Mouse (Mus musculus) midbrain, embryonic 14.5 days (tissue): ENCODE measurements around the gene Syngr4. TPM values are rescaled to one million over a fixed set of nuclear protein-coding genes. Genes with fewer than 3 reads are reported as not detected.
"Not testable (repeated sequence)": the region's sequence is repeated elsewhere in the genome, so short reads cannot be mapped to it uniquely, and the experiment has no call there.

ENCODE experiments used
- ATAC-seq: fragments of 200-750 bp; cut with Nextera tagmentation; 2 replicates; pipeline ENCODE4 v1.8.0; 2017; ENCODE audit warnings: moderate number of reproducible peaks, moderate library complexity; ENCODE audit not compliant: low FRiP score, low TSS enrichment
- DNase-seq: peaks from one replicate; pipeline ENCODE4 v3.0.0-alpha.2; 2015
- H3K27ac ChIP-seq: fragments of 300-500 bp; sonication (generic); replicated peaks from 2 replicates; pipeline ENCODE4 v1.5.1; 2014; ENCODE audit warnings: mild to moderate bottlenecking, low read depth, low read length, moderate library complexity
- H3K27me3 ChIP-seq: fragments of 300-500 bp; sonication (generic); 2 replicates; pipeline ENCODE4 v1.6.1; 2014; ENCODE audit warnings: low read length, control low read depth, mixed read lengths; ENCODE audit not compliant: control insufficient read depth, insufficient read depth
- H3K36me3 ChIP-seq: fragments of 300-500 bp; sonication (generic); 2 replicates; pipeline ENCODE4 v1.6.1; 2014; ENCODE audit warnings: low read length, control low read depth; ENCODE audit not compliant: control insufficient read depth, insufficient read depth
- H3K4me1 ChIP-seq: fragments of 300-500 bp; sonication (generic); 2 replicates; pipeline ENCODE4 v1.6.1; 2014; ENCODE audit warnings: mild to moderate bottlenecking, antibody characterized with exemption, low read length, control low read depth; ENCODE audit not compliant: control insufficient read depth, insufficient read depth
- H3K4me2 ChIP-seq: fragments of 300-500 bp; sonication (generic); 2 replicates; pipeline ENCODE4 v1.6.1; 2014; ENCODE audit warnings: mild to moderate bottlenecking, low read length, moderate library complexity
- H3K4me3 ChIP-seq: fragments of 300-500 bp; sonication (generic); replicated peaks from 2 replicates; pipeline ENCODE4 v1.5.1; 2014; ENCODE audit warnings: low read depth, low read length
- H3K9ac ChIP-seq: fragments of 300-500 bp; sonication (generic); replicated peaks from 2 replicates; pipeline ENCODE4 v1.6.1; 2014; ENCODE audit warnings: mild to moderate bottlenecking, low read length, moderate library complexity
- H3K9me3 ChIP-seq: fragments of 300-500 bp; sonication (generic); 2 replicates; pipeline ENCODE4 v1.6.1; 2016; ENCODE audit warnings: low read length, control low read depth, mixed read lengths; ENCODE audit not compliant: control insufficient read depth
- WGBS: fragments of 180-500 bp; shearing (Covaris S2); extraction: QIAGEN DNeasy Blood & Tissue Kit; methylation state at CpG from one replicate; pipeline ENCODE4 v1.1.7; 2014; 5-methylcytosine and 5-hydroxymethylcytosine counted together
- polyA plus RNA-seq: library from polyadenylated mRNA; unstranded; fragments of >200 nt; fragmentation: Nextera tagmentation; extraction: Ambion mirVana; gene quantifications from 2 replicates; pipeline ENCODE4 v1.2.1, GENCODE M21; 2014

The Syngr4 gene
- not detected in 2 replicates for polyA plus RNA-seq

DNA sequence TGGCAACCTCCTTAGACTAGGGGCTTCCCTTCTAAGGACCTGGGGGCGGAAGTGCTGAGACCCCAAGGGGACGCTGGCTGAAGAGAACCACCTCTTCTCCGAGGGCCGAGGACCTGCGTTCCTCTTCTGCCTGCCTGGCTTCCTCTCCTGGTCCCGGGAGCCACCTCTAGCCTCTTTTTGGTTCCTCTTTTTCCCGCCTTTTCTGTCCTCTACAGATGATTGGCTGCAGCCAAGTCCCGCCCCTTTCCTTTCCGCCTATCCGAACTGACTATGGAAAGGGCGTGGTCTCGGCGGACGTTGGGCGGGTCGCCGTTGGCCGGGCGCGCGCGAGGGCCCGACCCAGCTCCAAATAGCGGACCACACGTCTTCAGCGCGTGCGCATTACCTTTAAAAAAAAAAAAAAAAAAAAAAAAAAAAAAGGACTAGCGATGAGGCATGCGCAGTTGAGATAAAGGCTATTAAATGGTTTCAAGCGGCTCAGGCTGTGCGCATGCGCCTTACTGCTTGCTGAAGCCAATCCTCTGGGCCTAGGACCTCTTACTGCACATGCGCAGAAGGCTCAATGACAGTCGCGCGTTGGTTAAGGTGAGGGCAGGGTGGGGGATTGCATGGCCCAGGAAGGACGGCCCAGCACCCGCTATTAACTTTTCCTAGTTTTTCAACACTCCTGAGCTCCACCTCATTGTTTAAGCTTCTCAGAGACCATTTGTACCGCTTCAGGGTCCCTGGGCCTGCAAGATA lies at the start of gene Syngr4, which contains the start of gene Tmem143:
Syngr4 (minus strand) TSS at position 198 of the 741 bp plus-strand sequence.
Tmem143 (plus strand) TSS at position 425 of the 741 bp plus-strand sequence.
- Histone ChIP-seq H3K4me3 (peak within 1 kb of the TSS; percentile 49), H3K9me3 (no peaks in the 10 kb centered on the region), H3K4me2 (peak within 1 kb of the TSS; percentile 81), H3K4me1 (peaks cover 8% of the 10 kb centered on the region), H3K36me3 (no peaks in the 10 kb centered on the region), H3K27me3 (no peaks in the 10 kb centered on the region), H3K9ac (peak within 1 kb of the TSS; percentile 65), H3K27ac (peak within 1 kb of the TSS; percentile 65)
- under 1% methylated on average over 40 of the region's 40 CpGs for WGBS
- DNase-seq (peak; percentile 100), ATAC-seq (peak; percentile 93)

DNA sequence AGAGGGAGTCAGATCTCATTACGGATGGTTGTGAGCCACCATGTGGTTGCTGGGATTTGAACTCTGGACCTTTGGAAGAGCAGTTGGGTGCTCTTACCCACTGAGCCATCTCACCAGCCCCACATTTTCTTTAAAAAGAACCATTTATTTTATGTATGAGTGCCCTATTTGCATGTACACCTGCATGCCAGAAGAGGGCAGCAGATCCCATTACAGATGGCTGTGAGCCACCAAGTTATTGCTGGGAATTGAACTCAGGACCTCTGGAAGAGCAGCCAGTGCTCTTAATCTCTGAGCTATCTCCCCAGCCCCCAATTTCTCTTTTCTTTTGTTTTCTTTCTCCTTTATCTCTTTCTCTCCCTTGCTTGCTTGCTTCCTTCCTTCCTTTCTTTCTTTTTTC lies 46.8 kb upstream of the Syngr4 start:
- H3K36me3 ChIP-seq, H3K9me3 ChIP-seq, H3K4me3 ChIP-seq, ATAC-seq, H3K9ac ChIP-seq, H3K4me2 ChIP-seq, H3K4me1 ChIP-seq, H3K27me3 ChIP-seq, DNase-seq, H3K27ac ChIP-seq: not testable (repeated sequence)
- WGBS = 82% methylated on average over 1 of the region's 1 CpGs

DNA sequence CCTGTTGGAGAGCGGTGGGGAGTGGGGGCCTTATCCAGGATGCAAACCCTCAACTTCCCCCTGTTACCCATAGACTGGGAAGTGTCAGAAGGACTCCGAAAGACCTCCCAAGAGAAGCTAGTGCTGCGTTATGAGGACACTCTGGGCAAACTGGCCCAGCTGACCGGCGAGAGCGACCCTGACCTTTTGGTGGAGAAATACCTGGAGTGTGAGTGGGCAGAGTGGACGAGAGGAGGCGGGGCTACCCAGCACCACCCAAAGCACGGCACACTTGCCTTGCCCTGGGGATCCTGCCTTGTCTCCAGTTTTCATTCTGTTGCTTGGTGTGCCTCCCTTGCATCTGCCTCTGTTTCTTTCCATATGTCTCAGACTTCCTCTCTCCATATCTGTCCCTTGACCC lies 45.5 kb upstream of the Syngr4 start:
- H3K27ac ChIP-seq = no peak overlapping the region
- no peaks in the 10 kb centered on the region for H3K4me1 ChIP-seq
- H3K36me3 ChIP-seq = no peaks in the 10 kb centered on the region
- H3K4me2 ChIP-seq = no peak overlapping the region
- no peaks in the 10 kb centered on the region for H3K27me3 ChIP-seq
- no peak overlapping the region for H3K4me3 ChIP-seq
- DNase-seq = no peak
- H3K9me3 ChIP-seq = no peaks in the 10 kb centered on the region
- no peak for ATAC-seq
- H3K9ac ChIP-seq = no peak overlapping the region
- 93% methylated on average over 9 of the region's 9 CpGs for WGBS

DNA sequence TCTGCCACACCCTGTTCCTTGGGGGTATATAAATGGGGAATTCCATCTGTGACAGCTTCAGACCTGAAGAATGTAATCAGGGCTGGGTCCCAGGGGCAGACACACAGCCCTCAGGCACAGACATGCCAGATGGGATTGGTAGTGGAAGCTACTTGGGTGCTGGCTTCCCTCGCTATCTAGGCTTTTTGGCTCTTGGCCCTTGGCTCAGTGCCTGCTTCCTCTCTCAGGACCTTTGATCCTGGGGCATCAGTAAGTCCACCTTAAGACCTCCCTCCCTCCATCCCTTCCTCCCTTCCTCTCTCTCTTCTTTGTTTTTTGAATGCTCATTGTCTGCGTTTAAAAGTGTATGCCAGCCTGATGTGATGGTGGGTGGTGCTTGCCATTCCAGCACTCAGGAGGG lies 43.3 kb upstream of the Syngr4 start:
- DNase-seq (no peak), ATAC-seq (no peak)
- Histone ChIP-seq H3K4me1 (no peaks in the 10 kb centered on the region), H3K9ac (no peak overlapping the region), H3K9me3 (no peaks in the 10 kb centered on the region), H3K27ac (no peak overlapping the region), H3K27me3 (no peaks in the 10 kb centered on the region), H3K36me3 (no peaks in the 10 kb centered on the region), H3K4me2 (no peak overlapping the region), H3K4me3 (no peak overlapping the region)
- 56% methylated on average over 2 of the region's 2 CpGs for WGBS

DNA sequence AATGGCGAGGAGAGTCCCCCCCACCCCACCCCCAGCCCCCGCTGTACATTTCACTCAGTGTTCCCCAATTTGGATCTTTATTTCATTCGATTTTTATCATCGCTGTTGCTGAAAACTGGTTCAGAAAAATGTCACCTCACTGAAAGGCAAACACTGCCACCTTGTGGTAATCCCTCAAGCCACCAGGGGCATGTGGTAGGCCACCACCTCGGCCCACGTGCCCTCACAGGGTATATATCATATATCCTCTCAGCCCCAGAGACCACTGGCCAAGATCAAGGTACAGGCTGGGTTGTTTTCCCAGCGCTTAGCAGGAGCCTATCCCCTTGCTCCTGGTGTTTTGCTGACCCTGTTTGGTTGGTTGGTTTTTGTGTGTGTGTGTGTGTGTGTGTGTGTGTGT lies 38.6 kb upstream of the Syngr4 start:
- Histone ChIP-seq H3K27me3 (no peaks in the 10 kb centered on the region), H3K4me1 (no peaks in the 10 kb centered on the region), H3K4me3 (no peak overlapping the region), H3K9me3 (no peaks in the 10 kb centered on the region), H3K4me2 (no peak overlapping the region), H3K27ac (no peak overlapping the region), H3K36me3 (no peaks in the 10 kb centered on the region), H3K9ac (no peak overlapping the region)
- DNase-seq (peak; percentile 83), ATAC-seq (no peak)
- 28% methylated on average over 7 of the region's 7 CpGs for WGBS

DNA sequence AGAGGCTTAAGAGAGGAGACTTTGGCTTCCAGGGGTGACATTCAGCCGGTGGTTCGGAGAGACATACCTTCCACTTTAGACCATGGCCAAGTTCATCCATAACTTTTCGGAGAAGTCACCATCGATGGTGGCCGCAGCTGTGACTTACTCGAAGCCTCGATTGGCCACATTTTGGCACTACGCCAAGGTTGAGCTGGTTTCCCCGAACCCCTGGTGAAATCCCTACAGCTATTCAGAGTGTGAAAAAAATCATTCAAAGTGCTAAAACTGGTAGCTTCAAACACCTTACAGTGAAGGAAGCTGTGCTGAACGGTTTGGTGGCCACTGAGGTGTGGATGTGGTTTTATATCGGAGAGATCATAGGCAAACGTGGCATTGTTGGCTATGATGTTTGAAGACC lies 37.3 kb upstream of the Syngr4 start:
- not testable (repeated sequence) for ATAC-seq, H3K4me1 ChIP-seq, DNase-seq, H3K4me3 ChIP-seq, H3K9me3 ChIP-seq, H3K36me3 ChIP-seq, H3K4me2 ChIP-seq, H3K9ac ChIP-seq, H3K27me3 ChIP-seq, H3K27ac ChIP-seq
- WGBS = 93% methylated on average over 12 of the region's 12 CpGs

DNA sequence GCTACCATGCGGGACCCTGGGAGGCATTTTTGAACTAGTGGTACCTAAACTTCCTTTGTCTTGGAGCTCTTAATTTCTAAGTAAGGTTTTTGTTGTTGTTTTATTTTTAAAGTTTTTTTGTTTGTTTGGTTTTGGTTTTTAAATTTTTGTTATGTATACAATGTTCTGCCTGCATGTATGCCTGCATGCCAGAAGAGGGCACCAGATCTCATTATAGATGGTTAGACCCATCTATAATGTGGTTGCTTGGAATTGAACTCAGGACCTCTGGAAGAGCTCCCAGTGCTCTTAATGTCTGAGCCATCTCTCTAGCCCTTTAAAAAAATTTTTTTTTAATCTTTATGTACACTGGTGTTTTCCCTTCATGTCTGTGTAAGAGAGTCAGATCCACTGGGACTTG lies 33.2 kb upstream of the Syngr4 start:
- H3K36me3 ChIP-seq = no peaks in the 10 kb centered on the region
- H3K4me3 ChIP-seq = no peak overlapping the region
- H3K4me2 ChIP-seq = no peak overlapping the region
- H3K4me1 ChIP-seq = no peaks in the 10 kb centered on the region
- DNase-seq (no peak), ATAC-seq (no peak)
- no peak overlapping the region for H3K27ac ChIP-seq
- no peak overlapping the region for H3K9ac ChIP-seq
- H3K27me3 ChIP-seq = no peaks in the 10 kb centered on the region
- H3K9me3 ChIP-seq = no peaks in the 10 kb centered on the region
- 87% methylated on average over 1 of the region's 1 CpGs for WGBS

DNA sequence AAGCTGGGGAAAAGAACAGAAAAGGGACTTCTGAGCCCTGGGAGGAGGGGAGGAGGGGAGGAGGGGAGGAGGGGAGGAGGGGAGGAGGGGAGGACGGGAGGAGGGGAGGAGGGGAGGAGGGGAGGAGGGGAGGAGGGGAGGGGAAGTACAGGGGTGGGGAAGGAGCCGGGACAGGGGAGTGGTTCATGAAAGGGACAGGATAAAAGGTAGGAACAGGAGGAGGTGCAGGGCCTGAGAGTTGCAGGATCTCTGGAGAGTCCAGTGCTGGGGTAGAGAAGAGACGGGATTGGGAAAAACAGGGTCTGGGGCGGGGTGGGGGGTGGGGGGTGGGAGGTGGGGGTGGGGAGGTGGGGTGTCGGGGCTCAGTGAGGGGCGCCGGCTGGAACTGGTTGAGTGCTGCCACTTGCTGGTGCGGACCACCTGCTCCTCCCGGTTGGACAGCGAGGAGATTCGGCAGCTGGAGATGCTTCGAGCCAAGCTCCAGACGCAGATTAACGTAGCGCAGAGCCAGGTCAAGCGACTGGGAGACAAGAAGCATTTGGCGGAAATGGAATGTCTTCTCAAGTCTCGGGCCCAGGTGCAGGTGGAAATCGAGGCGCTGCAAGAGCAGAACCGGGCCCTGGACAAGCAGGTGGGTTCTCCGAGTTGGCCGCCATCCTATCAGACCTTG lies 32.2 kb upstream of the Syngr4 start:
- Histone ChIP-seq H3K36me3 (no peaks in the 10 kb centered on the region), H3K4me2 (peak overlapping the region; percentile 22; the same call in 1 of the 2 replicates), H3K4me3 (no peak overlapping the region), H3K9ac (no peak overlapping the region), H3K27ac (no peak overlapping the region), H3K4me1 (no peaks in the 10 kb centered on the region), H3K27me3 (no peaks in the 10 kb centered on the region), H3K9me3 (no peaks in the 10 kb centered on the region)
- WGBS = 14% methylated on average over 22 of the region's 23 CpGs
- DNase-seq = peak; percentile 30
- no peak for ATAC-seq

DNA sequence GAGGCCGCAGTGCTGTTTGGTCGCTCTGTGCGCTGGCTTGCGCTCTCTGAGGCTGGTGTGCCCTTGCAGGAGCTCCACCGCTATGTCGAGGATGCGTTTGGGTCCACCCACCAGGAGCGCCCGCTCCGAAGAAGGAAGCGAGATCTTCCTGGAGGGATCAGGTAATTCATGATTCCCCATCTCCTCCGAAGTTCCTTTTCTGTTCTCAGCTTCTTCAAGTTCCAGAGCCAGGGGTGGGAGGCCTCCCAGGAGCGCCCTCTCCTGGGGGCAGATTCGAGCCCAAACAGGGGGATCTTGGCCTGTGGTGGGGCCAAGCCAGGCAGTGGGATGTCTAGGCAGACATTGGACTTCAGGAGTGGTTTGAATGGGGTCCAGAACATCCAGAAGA lies 27.9 kb upstream of the Syngr4 start:
- Histone ChIP-seq H3K27ac (no peak overlapping the region), H3K36me3 (no peaks in the 10 kb centered on the region), H3K4me2 (peak overlapping the region; percentile 72), H3K4me3 (peak overlapping the region; percentile 50), H3K27me3 (no peaks in the 10 kb centered on the region), H3K9me3 (no peaks in the 10 kb centered on the region), H3K9ac (no peak overlapping the region), H3K4me1 (peaks cover 6% of the 10 kb centered on the region)
- WGBS = 14% methylated on average over 14 of the region's 14 CpGs
- ATAC-seq = no peak
- no peak for DNase-seq
